Mouse (Mus musculus) mesoderm, embryonic 11.5 days (tissue): Measurements from ENCODE around the gene Btbd35f15.
"Not testable (repeated sequence)": the region's sequence is repeated elsewhere in the genome, so short reads cannot be mapped to it uniquely, and the experiment has no call there.

Experiments used
- DNase-seq: peaks from one replicate; pipeline ENCODE4 v3.0.0-alpha.2; 2012; ENCODE audit warnings: low read depth, low spot score

Btbd35f15 gene

GRCm38 (mm10) chrX:33577214-33577613, at the start of gene Btbd35f15:
Gene Btbd35f15 (minus strand): TSS chrX:33577314.
- DNase-seq = not testable (repeated sequence)
